8 mouse cellular contexts compared by ENCODE assay signal in genomic region chr2:32395484-32395945, GRCm38 (mm10). TPM values are rescaled to one million over a fixed set of nuclear protein-coding genes. Genes with fewer than 3 reads are reported as not detected.
DNase-seq lines count a peak whose midpoint lies in the region; ATAC-seq lines count a peak whose summit lies in the region.

Gene Ptges2 (plus strand): TSS chr2:32395896.

- peaks cover 16% of the 10 kb centered on the region for H3K4me1 ChIP-seq in hindbrain, embryonic 12.5 days

- under 1% methylated on average over 31 of the region's 31 CpGs for WGBS in hindbrain, embryonic 12.5 days

- H3K4me3 ChIP-seq in hindbrain, embryonic 12.5 days = peak within 1 kb of the TSS; percentile 67

- peak; percentile 91 for ATAC-seq in hindbrain, embryonic 12.5 days (ENCODE audit: low FRiP score)

- H3K4me2 ChIP-seq in hindbrain, embryonic 12.5 days (replicated peaks) = peak within 1 kb of the TSS; percentile 83

- H3K9me3 ChIP-seq in hindbrain, embryonic 12.5 days (replicated peaks) = no peaks in the 10 kb centered on the region

- peaks cover 7% of the 10 kb centered on the region; the same call in 1 of the 2 replicates for H3K36me3 ChIP-seq in hindbrain, embryonic 12.5 days

- H3K27ac ChIP-seq in hindbrain, embryonic 12.5 days = peak within 1 kb of the TSS; percentile 89

- DNase-seq in NIH3T3 (ENCODE audit: low read depth) = peak; percentile 94
- DNase-seq in cerebellum, adult 9-11 months = peak; percentile 92
- peak; percentile 82 to 87 for DNase-seq in frontal cortex, postnatal 10 days (ENCODE audit: low spot score in 2 of 2)
- peak; percentile 90 to 95 for DNase-seq in layer of hippocampus, postnatal 14 days (ENCODE audit: low spot score in 2 of 2)
- DNase-seq in lung, postnatal 14 days = peak; percentile 94
- peak; percentile 96 for DNase-seq in retina, postnatal 1 day
- DNase-seq in urinary bladder, adult 18-20 months (ENCODE audit: low spot score in 2 of 2) = peak; percentile 88 to 98

- peak within 1 kb of the TSS; percentile 76 for H3K9ac ChIP-seq in hindbrain, embryonic 12.5 days

- no peaks in the 10 kb centered on the region for H3K27me3 ChIP-seq in hindbrain, embryonic 12.5 days

RNA-seq across cellular contexts. Expression of gene Ptges2, which starts in this region (rescaled TPM):
- 34.5 and 35.1 TPM in 2 replicates for polyA plus RNA-seq in hindbrain, embryonic 12.5 days (2016; fragmentation: Nextera tagmentation; extraction: Ambion mirVana)
- 10 to 100 TPM; 36.6 to 40.3 TPM for total RNA-seq in layer of hippocampus, postnatal 14 days (2021)

Comparison
In these comparisons a context has a peak if more than half of its experiments do, and no peak if none do; other contexts are left out.
1. Peak in every context shown above with its lines: DNase-seq, ATAC-seq, H3K4me3 ChIP-seq and H3K27ac ChIP-seq.